Mouse (Mus musculus) neural tube, embryonic 10.5 days (tissue): ENCODE data around the gene Asb5.
"Not testable (repeated sequence)": the region's sequence is repeated elsewhere in the genome, so short reads cannot be mapped to it uniquely, and the experiment has no call there.

Experiments used
- DNase-seq: peaks from one replicate; pipeline ENCODE4 v3.0.0-alpha.2; 2017; ENCODE audit warnings: low spot score; ENCODE audit errors: extremely low spot score

Asb5 gene

DNA sequence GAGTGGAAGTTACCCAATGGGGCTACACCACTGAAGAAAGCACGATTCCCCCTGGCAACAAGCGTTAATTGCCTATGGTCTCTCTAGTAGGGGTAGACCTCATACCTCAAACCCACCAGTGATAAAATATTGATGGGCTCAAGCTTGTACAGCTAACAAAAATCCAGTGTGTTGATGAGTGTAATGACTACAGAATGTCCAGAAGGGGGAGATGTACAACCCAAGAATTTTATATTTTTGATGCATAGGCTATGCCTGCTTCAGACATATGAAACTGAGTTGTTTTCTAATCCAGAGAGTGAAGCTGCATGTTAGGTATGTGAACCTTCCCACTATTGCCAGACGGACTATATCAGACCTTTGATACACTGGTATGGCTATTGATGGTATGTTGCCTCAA lies 7.9 kb downstream of the Asb5 start:
- DNase-seq, result no peak

DNA sequence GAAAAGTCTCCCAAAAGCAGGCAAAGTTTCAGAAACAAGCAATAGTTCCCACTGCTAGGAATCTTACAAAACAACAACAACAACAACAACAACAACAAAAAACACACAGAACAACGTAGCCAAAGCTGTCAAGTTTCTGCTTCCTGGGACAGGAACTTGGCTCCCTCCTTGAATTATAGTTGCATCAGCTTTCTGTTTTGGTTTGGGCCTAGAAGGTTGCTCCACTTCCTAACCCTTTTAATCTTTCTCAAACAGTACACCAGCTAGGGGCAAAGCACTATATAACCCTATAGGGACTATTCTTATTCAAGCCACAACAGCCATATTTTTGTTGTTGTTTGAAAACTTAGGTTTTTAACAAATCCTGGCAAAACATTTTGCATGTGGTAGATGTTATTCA lies 12.0 kb downstream of the Asb5 start:
- no peak for DNase-seq

- DNase-seq, result no peak
Measured at GRCm38 (mm10) chr8:54548383-54548782, 19.0 kb downstream of the Asb5 start.

- no peak for DNase-seq
Measured at GRCm38 (mm10) chr8:54550026-54550574, 20.7 kb downstream of the Asb5 start.

DNA sequence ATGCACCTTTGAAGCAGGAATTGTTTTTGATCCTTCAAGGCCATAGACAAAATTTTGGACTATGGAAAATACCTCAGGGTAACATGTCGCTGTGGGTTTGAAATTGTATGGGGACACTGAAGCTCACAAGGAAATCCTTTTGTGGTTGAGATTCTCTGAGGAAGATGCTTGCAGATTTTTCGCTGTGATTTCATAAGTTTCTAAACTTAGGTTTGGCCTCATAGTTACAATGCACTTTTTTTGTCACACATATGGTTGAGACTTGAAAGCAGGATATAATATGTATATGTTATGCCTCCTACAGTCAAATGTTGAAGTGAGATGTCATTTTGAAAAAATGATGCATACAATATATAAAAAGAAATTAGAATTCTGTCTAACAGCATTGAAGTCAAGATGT lies 25.5 kb downstream of the Asb5 start:
- DNase-seq, result no peak

DNA sequence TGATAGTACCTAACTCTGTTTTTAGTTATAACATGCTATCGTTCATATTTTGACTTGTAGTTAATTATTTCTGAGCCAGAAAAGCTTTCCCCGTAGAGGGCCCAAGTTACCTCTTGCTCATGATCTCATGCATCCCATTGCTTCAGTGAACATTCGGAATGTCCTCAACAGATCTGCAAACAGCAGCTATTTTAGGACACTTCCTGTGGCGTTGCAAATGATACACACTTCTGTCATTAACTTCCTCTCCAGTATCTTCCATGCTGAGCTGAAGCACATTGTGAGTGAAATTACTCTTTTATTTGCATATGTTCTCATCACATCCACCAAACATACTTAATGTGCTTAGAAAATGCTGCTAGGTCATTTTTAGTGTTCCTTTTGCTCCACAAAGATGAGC lies 32.8 kb downstream of the Asb5 start:
- DNase-seq, result no peak

- DNase-seq, result no peak
Measured at GRCm38 (mm10) chr8:54565181-54565580, 35.8 kb downstream of the Asb5 start.

DNA sequence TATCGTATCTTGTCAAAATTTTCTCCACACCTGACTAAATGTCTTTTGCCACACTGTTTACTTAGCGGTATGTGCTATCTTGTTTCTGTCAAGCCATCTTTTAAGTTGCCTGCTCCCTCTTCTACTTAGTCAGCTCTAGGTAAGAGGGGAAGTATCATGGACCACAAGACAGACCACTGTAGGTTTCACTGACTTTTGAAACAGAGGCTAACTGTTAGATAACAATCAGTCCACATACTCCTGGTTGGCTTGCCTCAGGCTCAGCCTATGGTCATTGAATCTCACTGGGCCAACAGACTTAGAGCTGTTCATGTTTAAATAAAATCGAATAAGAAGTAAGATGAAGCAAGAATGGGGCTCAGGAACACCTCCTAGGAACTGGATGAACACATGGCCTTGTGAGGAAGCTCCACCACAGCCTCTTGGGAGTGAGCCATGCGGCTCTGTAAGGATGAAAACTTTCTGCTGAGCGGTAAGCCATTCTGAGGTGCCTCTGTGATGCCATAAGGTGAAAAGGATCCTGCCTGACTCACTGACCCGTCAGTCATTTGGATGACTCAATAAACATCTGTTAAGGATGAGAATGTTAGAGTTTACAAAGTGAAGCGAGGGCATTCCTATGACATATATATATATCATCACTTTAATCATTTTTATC lies 36.4 kb downstream of the Asb5 start:
- no peak for DNase-seq

- DNase-seq, result no peak
Measured at GRCm38 (mm10) chr8:54567168-54567567, 37.8 kb downstream of the Asb5 start.

GRCm38 (mm10) chr8:54570618-54571609 lies 41.5 kb downstream of the Asb5 start:
- DNase-seq, result no peak

- no peak for DNase-seq
Measured at GRCm38 (mm10) chr8:54581436-54581835, 52.1 kb downstream of the Asb5 start.

DNA sequence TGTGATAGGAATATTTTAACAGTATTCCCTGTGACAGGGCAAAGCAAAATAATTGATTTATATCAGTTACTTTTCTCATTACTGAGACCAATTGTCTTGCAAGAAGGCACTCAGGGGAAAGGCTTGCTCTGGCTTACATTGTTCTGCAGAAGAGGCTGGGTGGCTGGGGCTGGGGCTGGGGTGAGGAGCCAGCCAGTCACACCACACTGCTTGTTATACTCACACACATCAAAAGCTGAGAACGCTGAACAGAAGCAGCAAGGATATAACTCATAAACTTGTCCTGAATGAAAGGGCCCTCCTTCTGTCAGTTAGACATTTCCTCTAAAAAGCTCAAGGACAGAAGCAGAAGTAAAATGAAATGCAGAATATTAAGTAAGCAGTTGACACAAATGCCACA lies 53.5 kb downstream of the Asb5 start:
- no peak for DNase-seq

GRCm38 (mm10) chr8:54594634-54595033 lies 65.3 kb downstream of the Asb5 start:
- DNase-seq, result no peak

GRCm38 (mm10) chr8:54596051-54596450 lies 66.7 kb downstream of the Asb5 start:
- no peak for DNase-seq

GRCm38 (mm10) chr8:54596940-54597339 lies 67.6 kb downstream of the Asb5 start:
- DNase-seq, result no peak

DNA sequence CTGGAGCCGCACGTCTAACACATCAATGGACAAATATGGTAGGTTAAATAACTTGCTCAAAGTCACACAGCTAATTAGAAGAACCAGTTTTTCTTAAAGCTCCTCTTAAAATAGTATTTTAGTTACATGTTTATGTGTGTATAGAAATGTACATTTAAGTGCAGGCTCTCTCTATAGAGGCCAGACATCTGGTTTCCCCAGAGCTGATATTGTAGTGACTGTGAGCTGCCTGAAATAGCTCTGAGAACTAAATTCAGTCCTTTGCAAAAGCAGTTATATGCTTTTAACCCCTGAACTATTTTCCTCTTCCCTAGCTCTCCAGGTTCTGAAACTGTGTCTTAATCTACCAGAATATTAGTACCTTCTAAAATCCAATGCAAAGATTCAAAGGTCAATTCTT lies 68.0 kb downstream of the Asb5 start:
- no peak for DNase-seq

- peak; percentile 53 for DNase-seq
Measured at GRCm38 (mm10) chr8:54600671-54601251, 71.4 kb downstream of the Asb5 start, which contains the start of gene Spata4. Gene Spata4, plus strand, starts transcription at chr8:54600781.

GRCm38 (mm10) chr8:54603440-54603839 lies 74.1 kb downstream of the Asb5 start:
- no peak for DNase-seq

DNA sequence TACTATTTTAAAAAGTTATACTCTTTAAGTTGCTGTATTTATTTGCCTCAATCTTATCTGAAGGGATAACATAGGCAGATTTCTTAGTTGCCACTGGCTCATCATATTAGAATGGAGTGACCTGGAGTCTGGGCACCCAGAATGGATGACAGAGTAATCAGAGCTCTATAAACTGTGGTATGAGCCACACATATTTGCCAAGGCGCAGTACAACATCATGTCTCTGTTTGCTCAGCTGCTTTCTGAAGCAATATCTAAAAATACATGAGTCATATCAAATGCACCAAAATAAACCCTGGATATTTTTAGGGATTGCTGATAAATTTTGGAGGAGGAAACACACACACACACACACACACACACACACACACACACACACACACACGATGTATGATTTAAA lies 80.0 kb downstream of the Asb5 start:
- DNase-seq, result no peak

DNA sequence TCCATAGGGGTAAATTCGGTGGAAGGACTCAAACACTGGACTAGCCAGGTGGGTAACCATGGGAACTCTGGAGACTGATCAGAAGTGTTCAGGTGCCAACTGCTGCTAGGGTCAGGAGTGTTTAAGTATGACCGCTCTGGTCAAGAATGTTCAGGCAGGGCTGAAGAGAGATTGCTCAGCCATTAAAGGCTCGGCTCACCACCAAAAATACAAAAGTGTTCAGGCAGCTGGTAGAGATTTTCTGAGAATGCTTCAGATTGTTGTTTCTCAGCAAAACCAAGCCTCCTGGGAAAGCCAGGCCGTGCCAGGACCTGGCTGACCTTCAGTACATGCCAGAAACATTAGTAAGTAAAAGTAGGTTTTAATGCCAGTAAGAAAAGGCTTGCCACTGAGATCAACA lies 80.9 kb downstream of the Asb5 start:
- DNase-seq, result no peak

- not testable (repeated sequence) for DNase-seq
Measured at GRCm38 (mm10) chr8:54616710-54617109, 87.3 kb downstream of the Asb5 start.
